Mouse (Mus musculus): ENCODE measurements at regions not wholly inside any gene's neighbourhood (a gene's known extent, or its start where the extent isn't known, plus 50 kb on each side); places are given as distances from the start of the nearest gene placed in this dataset.

GRCm38 (mm10) chr9:85521342-85521741 lies 194.2 kb upstream of the Tent5a start:
- Histone ChIP-seq H3K27ac (replicated peaks) (no peak overlapping the region), H3K36me3 (ENCODE audit: control insufficient read depth, insufficient read depth, low read length) (no peaks in the 10 kb centered on the region), H3K4me3 (ENCODE audit: low read depth, low read length) (no peak overlapping the region), H3K4me1 (replicated peaks; ENCODE audit: control insufficient read depth, insufficient read depth) (no peaks in the 10 kb centered on the region), H3K9me3 (ENCODE audit: control insufficient read depth, low read length) (no peaks in the 10 kb centered on the region), H3K4me2 (replicated peaks; ENCODE audit: low read depth) (no peak overlapping the region), H3K9ac (ENCODE audit: low read length) (no peak overlapping the region), H3K27me3 (ENCODE audit: control insufficient read depth, insufficient read depth, low read length) (no peaks in the 10 kb centered on the region)
- peak; percentile 31 for TF ChIP-seq CTCF (IDR thresholded peaks at IDR 0.05; ENCODE audit: low read depth)
- TF ChIP-seq EP300 (optimal IDR thresholded peaks at IDR 0.05) = no peak
- ATAC-seq (ENCODE audit: low FRiP score, low TSS enrichment) (no peak), DNase-seq (ENCODE audit: low spot score) (no peak)
- 70% methylated on average over 2 of the region's 2 CpGs for WGBS

- TF ChIP-seq EP300 (optimal IDR thresholded peaks at IDR 0.05) (no peak), CTCF (IDR thresholded peaks at IDR 0.05; ENCODE audit: low read depth) (no peak)
- WGBS = 85% methylated on average over 6 of the region's 6 CpGs
- H3K9me3 ChIP-seq (ENCODE audit: control insufficient read depth, low read length) = no peaks in the 10 kb centered on the region
- H3K4me2 ChIP-seq (replicated peaks; ENCODE audit: low read depth) = no peak overlapping the region
- H3K27me3 ChIP-seq (ENCODE audit: control insufficient read depth, insufficient read depth, low read length) = no peaks in the 10 kb centered on the region
- ATAC-seq (ENCODE audit: low FRiP score, low TSS enrichment) (no peak), DNase-seq (ENCODE audit: low spot score) (no peak)
- H3K4me3 ChIP-seq (ENCODE audit: low read depth, low read length) = no peak overlapping the region
- H3K36me3 ChIP-seq (ENCODE audit: control insufficient read depth, insufficient read depth, low read length) = no peaks in the 10 kb centered on the region
- H3K4me1 ChIP-seq (replicated peaks; ENCODE audit: control insufficient read depth, insufficient read depth) = no peaks in the 10 kb centered on the region
- H3K9ac ChIP-seq (ENCODE audit: low read length) = no peak overlapping the region
- no peak overlapping the region for H3K27ac ChIP-seq (replicated peaks)
Observed at GRCm38 (mm10) chr9:85520941-85521340, 193.8 kb upstream of the Tent5a start.

- H3K4me2 ChIP-seq (replicated peaks; ENCODE audit: low read depth) = no peak overlapping the region
- TF ChIP-seq EP300 (optimal IDR thresholded peaks at IDR 0.05) (no peak), CTCF (IDR thresholded peaks at IDR 0.05; ENCODE audit: low read depth) (no peak)
- H3K9me3 ChIP-seq (ENCODE audit: control insufficient read depth, low read length) = no peaks in the 10 kb centered on the region
- ATAC-seq (ENCODE audit: low FRiP score, low TSS enrichment) = no peak
- H3K4me1 ChIP-seq (replicated peaks; ENCODE audit: control insufficient read depth, insufficient read depth) = no peaks in the 10 kb centered on the region
- H3K27me3 ChIP-seq (ENCODE audit: control insufficient read depth, insufficient read depth, low read length) = no peaks in the 10 kb centered on the region
- WGBS = 81% methylated on average over 4 of the region's 4 CpGs
- H3K27ac ChIP-seq (replicated peaks) = no peak overlapping the region
- H3K36me3 ChIP-seq (ENCODE audit: control insufficient read depth, insufficient read depth, low read length) = no peaks in the 10 kb centered on the region
- DNase-seq (ENCODE audit: low spot score) = no peak
- no peak overlapping the region for H3K4me3 ChIP-seq (ENCODE audit: low read depth, low read length)
- no peak overlapping the region for H3K9ac ChIP-seq (ENCODE audit: low read length)
Observed at GRCm38 (mm10) chr9:85499006-85499405, 171.9 kb upstream of the Tent5a start.

- Histone ChIP-seq H3K4me1 (replicated peaks; ENCODE audit: control insufficient read depth, insufficient read depth) (no peaks in the 10 kb centered on the region), H3K9me3 (ENCODE audit: control insufficient read depth, low read length) (no peaks in the 10 kb centered on the region), H3K36me3 (ENCODE audit: control insufficient read depth, insufficient read depth, low read length) (no peaks in the 10 kb centered on the region), H3K27ac (replicated peaks) (no peak overlapping the region), H3K27me3 (ENCODE audit: control insufficient read depth, insufficient read depth, low read length) (no peaks in the 10 kb centered on the region), H3K9ac (ENCODE audit: low read length) (no peak overlapping the region), H3K4me2 (replicated peaks; ENCODE audit: low read depth) (no peak overlapping the region), H3K4me3 (ENCODE audit: low read depth, low read length) (no peak overlapping the region)
- WGBS = 72% methylated on average over 1 of the region's 1 CpGs
- ATAC-seq (ENCODE audit: low FRiP score, low TSS enrichment) (no peak), DNase-seq (ENCODE audit: low spot score) (no peak)
- TF ChIP-seq CTCF (IDR thresholded peaks at IDR 0.05; ENCODE audit: low read depth) (no peak), EP300 (optimal IDR thresholded peaks at IDR 0.05) (no peak)
Observed at GRCm38 (mm10) chr9:85497348-85497747, 170.2 kb upstream of the Tent5a start.

GRCm38 (mm10) chr9:85496506-85497239 lies 169.5 kb upstream of the Tent5a start:
- TF ChIP-seq CTCF (IDR thresholded peaks at IDR 0.05; ENCODE audit: low read depth) = no peak
- TF ChIP-seq EP300 (optimal IDR thresholded peaks at IDR 0.05) = no peak
- H3K4me3 ChIP-seq (ENCODE audit: low read depth, low read length) = no peak overlapping the region
- no peaks in the 10 kb centered on the region for H3K4me1 ChIP-seq (replicated peaks; ENCODE audit: control insufficient read depth, insufficient read depth)
- no peak for DNase-seq (ENCODE audit: low spot score)
- WGBS = 71% methylated on average over 8 of the region's 8 CpGs
- ATAC-seq (ENCODE audit: low FRiP score, low TSS enrichment) = no peak
- H3K9ac ChIP-seq (ENCODE audit: low read length) = no peak overlapping the region
- H3K4me2 ChIP-seq (replicated peaks; ENCODE audit: low read depth) = no peak overlapping the region
- H3K27ac ChIP-seq (replicated peaks) = no peak overlapping the region
- no peaks in the 10 kb centered on the region for H3K36me3 ChIP-seq (ENCODE audit: control insufficient read depth, insufficient read depth, low read length)
- H3K9me3 ChIP-seq (ENCODE audit: control insufficient read depth, low read length) = no peaks in the 10 kb centered on the region
- no peaks in the 10 kb centered on the region for H3K27me3 ChIP-seq (ENCODE audit: control insufficient read depth, insufficient read depth, low read length)

- ATAC-seq (ENCODE audit: low FRiP score, low TSS enrichment) (no peak), DNase-seq (ENCODE audit: low spot score) (no peak)
- Histone ChIP-seq H3K27me3 (ENCODE audit: control insufficient read depth, insufficient read depth, low read length) (no peaks in the 10 kb centered on the region), H3K4me2 (replicated peaks; ENCODE audit: low read depth) (no peak overlapping the region), H3K27ac (replicated peaks) (no peak overlapping the region), H3K36me3 (ENCODE audit: control insufficient read depth, insufficient read depth, low read length) (no peaks in the 10 kb centered on the region), H3K9ac (ENCODE audit: low read length) (no peak overlapping the region), H3K4me1 (replicated peaks; ENCODE audit: control insufficient read depth, insufficient read depth) (no peaks in the 10 kb centered on the region), H3K4me3 (ENCODE audit: low read depth, low read length) (no peak overlapping the region), H3K9me3 (ENCODE audit: control insufficient read depth, low read length) (no peaks in the 10 kb centered on the region)
- WGBS = 78% methylated on average over 4 of the region's 4 CpGs
- TF ChIP-seq CTCF (IDR thresholded peaks at IDR 0.05; ENCODE audit: low read depth) (no peak), EP300 (optimal IDR thresholded peaks at IDR 0.05) (no peak)
Observed at GRCm38 (mm10) chr9:85495056-85495455, 167.9 kb upstream of the Tent5a start.
